Mouse (Mus musculus) stomach, embryonic 14.5 days (tissue): Measurements from ENCODE around the gene Trak1. TPM values are rescaled to one million over a fixed set of nuclear protein-coding genes. Genes with fewer than 3 reads are reported as not detected.

Experiments used
- ATAC-seq: fragments of 200-750 bp; cut with Nextera tagmentation; 2 replicates; pipeline ENCODE4 v1.8.0; 2017; ENCODE audit warnings: low read depth, moderate TSS enrichment; ENCODE audit not compliant: insufficient number of reproducible peaks, insufficient read depth, low FRiP score
- H3K27ac ChIP-seq: fragments of 300-500 bp; sonication (generic); 2 replicates; pipeline ENCODE4 v1.5.1; 2014; ENCODE audit warnings: mild to moderate bottlenecking, low read length, moderate library complexity, mixed read lengths
- H3K27me3 ChIP-seq: fragments of 300-500 bp; sonication (generic); 2 replicates; pipeline ENCODE4 v1.6.1; 2014; ENCODE audit warnings: low read length, control low read depth, mixed read lengths; ENCODE audit not compliant: control insufficient read depth, insufficient read depth
- H3K36me3 ChIP-seq: fragments of 300-500 bp; sonication (generic); 2 replicates; pipeline ENCODE4 v1.6.1; 2014; ENCODE audit warnings: mild to moderate bottlenecking, control low read depth, low read length, moderate library complexity, mixed read lengths; ENCODE audit not compliant: control insufficient read depth, insufficient read depth
- H3K4me1 ChIP-seq: fragments of 300-500 bp; sonication (generic); 2 replicates; pipeline ENCODE4 v1.6.1; 2014; ENCODE audit warnings: low read length, control low read depth, mixed read lengths; ENCODE audit not compliant: control insufficient read depth, insufficient read depth
- H3K4me2 ChIP-seq: fragments of 300-500 bp; sonication (generic); replicated peaks from 2 replicates; pipeline ENCODE4 v1.6.1; 2014; ENCODE audit warnings: low read depth, low read length, control low read depth
- H3K4me3 ChIP-seq: fragments of 300-500 bp; sonication (generic); 2 replicates; pipeline ENCODE4 v1.5.1; 2014; ENCODE audit warnings: low read depth, low read length, control low read depth
- H3K9ac ChIP-seq: fragments of 300-500 bp; sonication (generic); replicated peaks from 2 replicates; pipeline ENCODE4 v1.6.1; 2014; ENCODE audit warnings: low read depth, mild to moderate bottlenecking, control low read depth, low read length, moderate library complexity, mixed read lengths
- H3K9me3 ChIP-seq: fragments of 300-500 bp; sonication (generic); 2 replicates; pipeline ENCODE4 v1.6.1; 2016; ENCODE audit warnings: low read depth, low read length, control low read depth; ENCODE audit not compliant: control insufficient read depth
- WGBS: fragments of 180-500 bp; shearing (Covaris S2); extraction: QIAGEN DNeasy Blood & Tissue Kit; methylation state at CpG from one replicate; pipeline ENCODE4 v1.1.7; 2014; 5-methylcytosine and 5-hydroxymethylcytosine counted together
- polyA plus RNA-seq: library from polyadenylated mRNA; unstranded; fragments of >200 nt; fragmentation: Nextera tagmentation; extraction: Ambion mirVana; gene quantifications from 2 replicates; pipeline ENCODE4 v1.2.1, GENCODE M21; 2014

The Trak1 gene
- polyA plus RNA-seq, 1 experiment from 2014 or later = 18.3 TPM

GRCm38 (mm10) chr9:121419011-121419410, 121.7 kb downstream of the Trak1 start:
- no peak for ATAC-seq
- Histone ChIP-seq H3K9ac (no peak overlapping the region), H3K36me3 (no peaks in the 10 kb centered on the region; the same call in 1 of the 2 replicates), H3K27me3 (no peaks in the 10 kb centered on the region), H3K4me3 (no peak overlapping the region), H3K27ac (no peak overlapping the region), H3K9me3 (no peaks in the 10 kb centered on the region), H3K4me1 (0 out of 2 replicates have a peak, but pooled peaks cover 4% of the 10 kb centered on the region), H3K4me2 (no peak overlapping the region)
- WGBS = 86% methylated on average over 3 of the region's 3 CpGs

DNA sequence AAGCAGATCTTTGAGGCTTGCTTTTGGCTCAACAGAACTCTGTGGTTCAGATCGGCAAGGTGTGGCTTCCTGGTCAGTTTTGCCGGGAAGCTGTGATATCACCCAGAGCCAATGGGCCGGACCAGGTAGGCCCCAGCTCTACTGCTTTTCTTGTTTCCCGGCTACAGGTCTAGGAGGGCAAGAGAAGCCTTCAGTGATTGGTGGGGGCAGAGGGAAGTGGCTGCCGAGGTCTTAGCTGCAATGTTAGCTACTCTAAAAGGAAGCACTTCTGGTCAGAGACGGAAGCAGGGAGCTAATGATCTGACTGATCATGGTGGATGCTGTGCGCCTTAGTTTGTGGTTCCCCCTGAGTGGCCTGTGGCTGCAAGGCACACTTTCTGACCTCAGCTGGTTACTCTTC, 122.3 kb downstream of the Trak1 start:
- H3K9me3 ChIP-seq = no peaks in the 10 kb centered on the region
- H3K4me2 ChIP-seq = no peak overlapping the region

GRCm38 (mm10) chr9:121420817-121421216, 123.5 kb downstream of the Trak1 start:
- WGBS = 82% methylated on average over 6 of the region's 6 CpGs
- Histone ChIP-seq H3K4me3 (no peak overlapping the region), H3K27me3 (no peaks in the 10 kb centered on the region), H3K9ac (no peak overlapping the region), H3K4me1 (0 out of 2 replicates have a peak, but pooled peaks cover 4% of the 10 kb centered on the region), H3K4me2 (no peak overlapping the region), H3K9me3 (no peaks in the 10 kb centered on the region), H3K27ac (no peak overlapping the region), H3K36me3 (no peaks in the 10 kb centered on the region; the same call in 1 of the 2 replicates)
- no peak for ATAC-seq

More for the DNA sequence above, 122.3 kb downstream of the Trak1 start:
- 61% methylated on average over 7 of the region's 7 CpGs for WGBS
- ATAC-seq = no peak
- H3K36me3 ChIP-seq = no peaks in the 10 kb centered on the region; the same call in 1 of the 2 replicates
- 0 out of 2 replicates have a peak, but pooled peaks cover 4% of the 10 kb centered on the region for H3K4me1 ChIP-seq
- no peak overlapping the region for H3K9ac ChIP-seq
- no peak overlapping the region for H3K27ac ChIP-seq
- H3K27me3 ChIP-seq = no peaks in the 10 kb centered on the region
- H3K4me3 ChIP-seq = no peak overlapping the region

DNA sequence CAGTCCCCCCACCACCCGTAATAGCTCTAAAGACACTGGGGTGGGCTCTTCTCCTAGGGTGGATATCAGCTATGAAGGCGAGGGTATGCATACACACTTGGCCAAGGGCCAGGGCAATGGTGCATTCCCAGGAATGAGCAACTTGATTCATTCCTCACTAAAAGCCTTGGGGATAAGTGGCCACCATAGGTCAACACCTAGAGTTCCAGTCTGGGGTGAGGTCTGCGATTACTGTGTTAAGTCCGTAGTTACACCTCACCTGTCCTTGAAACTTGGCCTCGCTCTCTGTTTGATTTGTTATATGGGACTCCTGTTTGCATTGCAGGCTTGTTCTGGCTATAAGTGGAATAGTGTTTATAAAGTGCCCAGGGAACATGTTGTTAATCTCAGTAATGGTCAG, 125.1 kb downstream of the Trak1 start:
- no peak overlapping the region for H3K4me3 ChIP-seq
- H3K9ac ChIP-seq = no peak overlapping the region
- 35% methylated on average over 5 of the region's 5 CpGs for WGBS
- no peaks in the 10 kb centered on the region for H3K27me3 ChIP-seq
- ATAC-seq = peak; percentile 31; the same call in 1 of the 2 replicates
- H3K9me3 ChIP-seq = no peaks in the 10 kb centered on the region
- no peaks in the 10 kb centered on the region for H3K36me3 ChIP-seq
- no peak overlapping the region for H3K4me2 ChIP-seq
- 0 out of 2 replicates have a peak, but pooled peaks cover 4% of the 10 kb centered on the region for H3K4me1 ChIP-seq
- H3K27ac ChIP-seq = no peak overlapping the region

GRCm38 (mm10) chr9:121423621-121424020, 126.3 kb downstream of the Trak1 start:
- Histone ChIP-seq H3K27ac (no peak overlapping the region), H3K27me3 (no peaks in the 10 kb centered on the region), H3K4me1 (0 out of 2 replicates have a peak, but pooled peaks cover 4% of the 10 kb centered on the region), H3K36me3 (no peaks in the 10 kb centered on the region), H3K4me3 (no peak overlapping the region), H3K9ac (no peak overlapping the region), H3K4me2 (no peak overlapping the region), H3K9me3 (no peaks in the 10 kb centered on the region)
- 81% methylated on average over 6 of the region's 6 CpGs for WGBS
- no peak for ATAC-seq

DNA sequence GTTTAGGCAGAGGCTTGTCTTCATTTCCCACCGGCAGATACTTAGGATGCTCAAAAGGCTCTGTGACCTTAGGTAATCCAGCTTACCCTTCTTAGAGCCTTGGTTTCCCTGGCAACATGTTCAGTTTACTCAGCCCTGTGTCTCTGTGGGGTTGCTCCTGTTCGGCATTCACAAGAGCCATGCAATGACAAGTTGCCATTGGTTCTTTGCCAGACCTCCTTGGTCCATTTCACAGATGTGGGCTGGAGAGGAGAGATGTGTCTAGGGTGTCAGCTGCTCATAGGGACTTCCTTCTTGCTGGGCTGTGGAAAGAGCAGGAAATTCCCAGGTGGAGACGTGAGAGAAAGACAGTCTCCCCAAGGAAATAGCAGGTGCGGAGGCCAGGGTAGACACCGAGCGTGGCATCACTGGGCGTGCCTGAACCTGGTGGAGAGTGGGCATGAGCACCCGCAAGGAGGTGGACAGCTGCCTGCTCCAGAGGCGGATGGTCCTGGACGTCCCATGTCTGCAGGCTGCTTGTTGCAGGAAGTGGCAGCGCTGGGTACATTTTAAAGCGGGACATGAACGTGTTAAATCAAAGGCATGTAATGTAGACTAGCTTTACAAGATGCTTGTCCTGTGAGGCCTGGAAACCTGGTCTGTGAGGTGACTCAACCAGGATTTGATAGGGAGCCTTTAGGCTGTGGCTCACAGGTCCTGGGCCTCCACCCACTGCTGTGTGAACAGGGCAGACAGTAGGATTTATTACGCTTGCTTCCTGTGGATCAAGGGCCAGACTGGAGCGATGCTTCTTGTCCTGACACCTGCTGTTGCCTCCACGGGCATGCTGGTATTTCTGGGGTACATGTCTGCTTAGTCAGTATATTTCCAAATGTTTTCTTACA, 127.2 kb downstream of the Trak1 start:
- WGBS = 79% methylated on average over 16 of the region's 16 CpGs
- Histone ChIP-seq H3K27me3 (no peaks in the 10 kb centered on the region), H3K4me3 (no peak overlapping the region), H3K4me1 (0 out of 2 replicates have a peak, but pooled peaks cover 4% of the 10 kb centered on the region), H3K36me3 (no peaks in the 10 kb centered on the region), H3K4me2 (no peak overlapping the region), H3K9me3 (no peaks in the 10 kb centered on the region), H3K27ac (no peak overlapping the region), H3K9ac (no peak overlapping the region)
- no peak for ATAC-seq

DNA sequence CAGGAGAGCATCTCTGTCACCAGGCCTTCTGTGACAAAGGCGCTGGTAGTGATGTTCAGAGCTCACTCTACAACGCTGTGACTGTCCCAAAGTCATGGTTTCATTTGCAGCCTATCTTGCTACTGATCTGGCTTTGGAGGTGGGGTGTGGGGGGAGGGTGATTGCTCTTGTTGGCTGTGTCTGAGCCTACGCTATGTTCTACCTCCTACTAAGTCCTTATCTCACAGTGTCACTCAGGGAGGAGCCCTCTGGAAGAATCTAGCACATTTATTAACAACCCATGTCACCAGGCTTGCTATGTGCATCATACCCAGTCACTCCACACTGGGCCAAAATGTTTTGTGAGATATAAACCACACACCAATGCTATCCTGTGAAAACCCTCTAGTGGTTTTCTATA, 129.1 kb downstream of the Trak1 start:
- Histone ChIP-seq H3K4me1 (peaks cover 12% of the 10 kb centered on the region), H3K4me2 (no peak overlapping the region), H3K4me3 (no peak overlapping the region), H3K36me3 (no peaks in the 10 kb centered on the region), H3K9ac (no peak overlapping the region), H3K27me3 (no peaks in the 10 kb centered on the region), H3K27ac (no peak overlapping the region), H3K9me3 (no peaks in the 10 kb centered on the region)
- peak; percentile 78 for ATAC-seq
- WGBS = 79% methylated on average over 3 of the region's 3 CpGs

DNA sequence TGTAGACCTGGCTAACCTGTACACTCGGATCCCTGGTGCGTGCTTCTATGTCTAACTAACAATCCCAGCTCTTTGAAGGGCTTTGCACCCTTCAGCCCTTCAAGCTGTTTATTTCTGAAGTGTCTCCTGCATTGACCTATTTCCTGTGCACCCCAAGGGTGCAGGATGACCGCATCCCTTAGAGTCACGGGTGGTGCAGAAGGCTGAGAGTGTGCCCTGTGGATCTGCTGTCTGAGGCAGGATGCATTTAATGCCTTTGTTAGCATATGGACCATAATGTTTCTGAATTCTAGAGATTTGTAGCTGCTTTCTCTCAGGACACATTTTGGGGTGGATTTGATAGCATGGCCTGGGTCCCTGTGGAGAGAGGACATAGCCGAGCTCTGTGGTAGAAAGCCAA, 129.6 kb downstream of the Trak1 start:
- 84% methylated on average over 5 of the region's 5 CpGs for WGBS
- ATAC-seq = no peak
- no peaks in the 10 kb centered on the region for H3K27me3 ChIP-seq
- peaks cover 12% of the 10 kb centered on the region for H3K4me1 ChIP-seq
- no peak overlapping the region for H3K4me2 ChIP-seq
- H3K9me3 ChIP-seq = no peaks in the 10 kb centered on the region
- H3K4me3 ChIP-seq = no peak overlapping the region
- no peaks in the 10 kb centered on the region for H3K36me3 ChIP-seq
- no peak overlapping the region for H3K27ac ChIP-seq
- no peak overlapping the region for H3K9ac ChIP-seq
